Mouse (Mus musculus) heart, embryonic 11.5 days (tissue): Measurements from ENCODE around the gene Rb1. TPM values are rescaled to one million over a fixed set of nuclear protein-coding genes. Genes with fewer than 3 reads are reported as not detected.

Experiments used
- ATAC-seq: fragments of 200-750 bp; cut with Nextera tagmentation; replicated peaks from 2 replicates; pipeline ENCODE4 v1.8.0; 2017; ENCODE audit warnings: moderate library complexity; ENCODE audit not compliant: insufficient number of reproducible peaks, low FRiP score, low TSS enrichment
- H3K27ac ChIP-seq: fragments of 300-500 bp; sonication (generic); 2 replicates; pipeline ENCODE4 v1.5.1; 2014; ENCODE audit warnings: mild to moderate bottlenecking, low read depth, low read length
- H3K27me3 ChIP-seq: fragments of 300-500 bp; sonication (generic); 2 replicates; pipeline ENCODE4 v1.6.1; 2014; ENCODE audit warnings: mild to moderate bottlenecking, low read length, mixed read lengths; ENCODE audit not compliant: control insufficient read depth, insufficient read depth
- H3K36me3 ChIP-seq: fragments of 300-500 bp; sonication (generic); 2 replicates; pipeline ENCODE4 v1.6.1; 2014; ENCODE audit warnings: mild to moderate bottlenecking, low read length, moderate library complexity, mixed read lengths; ENCODE audit not compliant: control insufficient read depth, insufficient read depth
- H3K4me1 ChIP-seq: fragments of 300-500 bp; sonication (generic); 2 replicates; pipeline ENCODE4 v1.6.1; 2014; ENCODE audit warnings: low read length; ENCODE audit not compliant: control insufficient read depth, insufficient read depth
- H3K4me2 ChIP-seq: fragments of 300-500 bp; sonication (generic); 2 replicates; pipeline ENCODE4 v1.6.1; 2014; ENCODE audit warnings: mild to moderate bottlenecking, moderate library complexity
- H3K4me3 ChIP-seq: fragments of 300-500 bp; sonication (generic); 2 replicates; pipeline ENCODE4 v1.5.1; 2014; ENCODE audit warnings: low read depth, low read length
- H3K9ac ChIP-seq: fragments of 300-500 bp; sonication (generic); 2 replicates; pipeline ENCODE4 v1.6.1; 2014; ENCODE audit warnings: mild to moderate bottlenecking, low read depth, low read length, moderate library complexity
- H3K9me3 ChIP-seq: fragments of 300-500 bp; sonication (generic); replicated peaks from 2 replicates; pipeline ENCODE4 v1.6.1; 2016; ENCODE audit warnings: low read length; ENCODE audit not compliant: control insufficient read depth
- WGBS: fragments of 180-500 bp; shearing (Covaris S2); extraction: QIAGEN DNeasy Blood & Tissue Kit; methylation state at CpG from one replicate; pipeline ENCODE4 v1.1.7; 2014; ENCODE audit not compliant: insufficient replicate concordance; 5-methylcytosine and 5-hydroxymethylcytosine counted together
- polyA plus RNA-seq: library from polyadenylated mRNA; unstranded; fragments of >200 nt; fragmentation: Nextera tagmentation; extraction: Ambion mirVana; gene quantifications from 2 replicates; pipeline ENCODE4 v1.2.1, GENCODE M21; 2014

Rb1 gene
- 15.6 and 18.1 TPM in 2 replicates for polyA plus RNA-seq

- H3K4me1 ChIP-seq, result no peaks in the 10 kb centered on the region
- peak within 1 kb of the TSS; percentile 85 for H3K27ac ChIP-seq
- no peaks in the 10 kb centered on the region for H3K36me3 ChIP-seq
- H3K9ac ChIP-seq, result peak within 1 kb of the TSS; percentile 88
- under 1% methylated on average over 110 of the region's 135 CpGs for WGBS
- H3K4me2 ChIP-seq, result peak within 1 kb of the TSS; percentile 91
- peak; percentile 90 for ATAC-seq
- peak within 1 kb of the TSS; percentile 92 for H3K4me3 ChIP-seq
- H3K27me3 ChIP-seq, result no peaks in the 10 kb centered on the region
- no peaks in the 10 kb centered on the region for H3K9me3 ChIP-seq
Measured at GRCm38 (mm10) chr14:73325456-73326381, at the start of gene Rb1. Gene Rb1, minus strand, starts transcription at chr14:73325822.

- H3K4me1 ChIP-seq, result peaks cover 8% of the 10 kb centered on the region; the same call in 1 of the 2 replicates
- no peak overlapping the region for H3K9ac ChIP-seq
- H3K27ac ChIP-seq, result no peak overlapping the region
- H3K9me3 ChIP-seq, result no peaks in the 10 kb centered on the region
- H3K27me3 ChIP-seq, result no peaks in the 10 kb centered on the region
- H3K36me3 ChIP-seq, result no peaks in the 10 kb centered on the region
- H3K4me3 ChIP-seq, result no peak overlapping the region
- no peak overlapping the region for H3K4me2 ChIP-seq
- WGBS, result 70% methylated on average over 11 of the region's 11 CpGs
- no peak for ATAC-seq
Measured at GRCm38 (mm10) chr14:73374315-73374890, 48.8 kb upstream of the Rb1 start.

GRCm38 (mm10) chr14:73373606-73374005, 48.0 kb upstream of the Rb1 start:
- WGBS, result 64% methylated on average over 8 of the region's 8 CpGs
- no peaks in the 10 kb centered on the region for H3K36me3 ChIP-seq
- peaks cover 8% of the 10 kb centered on the region; the same call in 1 of the 2 replicates for H3K4me1 ChIP-seq
- no peak overlapping the region for H3K4me2 ChIP-seq
- ATAC-seq, result no peak
- no peaks in the 10 kb centered on the region for H3K9me3 ChIP-seq
- H3K9ac ChIP-seq, result no peak overlapping the region
- H3K27ac ChIP-seq, result no peak overlapping the region
- no peaks in the 10 kb centered on the region for H3K27me3 ChIP-seq
- H3K4me3 ChIP-seq, result no peak overlapping the region

- no peaks in the 10 kb centered on the region for H3K36me3 ChIP-seq
- no peak overlapping the region for H3K9ac ChIP-seq
- H3K27ac ChIP-seq, result no peak overlapping the region
- no peak for ATAC-seq
- H3K4me3 ChIP-seq, result no peak overlapping the region
- no peaks in the 10 kb centered on the region for H3K27me3 ChIP-seq
- H3K4me2 ChIP-seq, result no peak overlapping the region
- H3K9me3 ChIP-seq, result no peaks in the 10 kb centered on the region
- H3K4me1 ChIP-seq, result peaks cover 8% of the 10 kb centered on the region; the same call in 1 of the 2 replicates
- WGBS, result 90% methylated on average over 4 of the region's 4 CpGs
Measured at GRCm38 (mm10) chr14:73372990-73373389, 47.4 kb upstream of the Rb1 start.

GRCm38 (mm10) chr14:73371577-73371976, 46.0 kb upstream of the Rb1 start:
- peaks cover 8% of the 10 kb centered on the region; the same call in 1 of the 2 replicates for H3K4me1 ChIP-seq
- H3K36me3 ChIP-seq, result peaks cover 2% of the 10 kb centered on the region; the same call in 1 of the 2 replicates
- H3K9ac ChIP-seq, result no peak overlapping the region
- no peak overlapping the region for H3K27ac ChIP-seq
- H3K4me2 ChIP-seq, result no peak overlapping the region
- no peak for ATAC-seq
- H3K4me3 ChIP-seq, result no peak overlapping the region
- no peaks in the 10 kb centered on the region for H3K27me3 ChIP-seq
- no peaks in the 10 kb centered on the region for H3K9me3 ChIP-seq
- 87% methylated on average over 4 of the region's 4 CpGs for WGBS

- Histone ChIP-seq H3K27me3 (no peaks in the 10 kb centered on the region), H3K4me1 (peaks cover 8% of the 10 kb centered on the region; the same call in 1 of the 2 replicates), H3K9ac (no peak overlapping the region), H3K4me3 (no peak overlapping the region), H3K27ac (no peak overlapping the region), H3K36me3 (peaks cover 5% of the 10 kb centered on the region), H3K4me2 (no peak overlapping the region), H3K9me3 (no peaks in the 10 kb centered on the region)
- no peak for ATAC-seq
- WGBS, result 83% methylated on average over 23 of the region's 23 CpGs
Measured at GRCm38 (mm10) chr14:73370695-73371372, 45.2 kb upstream of the Rb1 start.

GRCm38 (mm10) chr14:73370078-73370670, 44.6 kb upstream of the Rb1 start:
- ATAC-seq, result no peak
- WGBS, result 69% methylated on average over 11 of the region's 11 CpGs
- Histone ChIP-seq H3K36me3 (peaks cover 7% of the 10 kb centered on the region), H3K27me3 (no peaks in the 10 kb centered on the region), H3K4me3 (no peak overlapping the region), H3K9ac (no peak overlapping the region), H3K4me1 (peaks cover 8% of the 10 kb centered on the region; the same call in 1 of the 2 replicates), H3K4me2 (no peak overlapping the region), H3K9me3 (no peaks in the 10 kb centered on the region), H3K27ac (no peak overlapping the region)

GRCm38 (mm10) chr14:73369634-73370033, 44.0 kb upstream of the Rb1 start:
- Histone ChIP-seq H3K4me1 (peaks cover 5% of the 10 kb centered on the region; the same call in 1 of the 2 replicates), H3K27ac (no peak overlapping the region), H3K4me2 (no peak overlapping the region), H3K36me3 (peaks cover 8% of the 10 kb centered on the region), H3K27me3 (no peaks in the 10 kb centered on the region), H3K9ac (no peak overlapping the region), H3K9me3 (no peaks in the 10 kb centered on the region), H3K4me3 (no peak overlapping the region)
- no peak for ATAC-seq
- WGBS, result 89% methylated on average over 4 of the region's 4 CpGs
